Mouse (Mus musculus) brain, embryonic 18.5 days (tissue): ENCODE results near the gene Ewsr1.

ENCODE experiments used
- DNase-seq: peaks from one replicate; pipeline ENCODE4 v3.0.0-alpha.2; 2012; ENCODE audit warnings: low read depth, low spot score

The Ewsr1 gene

DNA sequence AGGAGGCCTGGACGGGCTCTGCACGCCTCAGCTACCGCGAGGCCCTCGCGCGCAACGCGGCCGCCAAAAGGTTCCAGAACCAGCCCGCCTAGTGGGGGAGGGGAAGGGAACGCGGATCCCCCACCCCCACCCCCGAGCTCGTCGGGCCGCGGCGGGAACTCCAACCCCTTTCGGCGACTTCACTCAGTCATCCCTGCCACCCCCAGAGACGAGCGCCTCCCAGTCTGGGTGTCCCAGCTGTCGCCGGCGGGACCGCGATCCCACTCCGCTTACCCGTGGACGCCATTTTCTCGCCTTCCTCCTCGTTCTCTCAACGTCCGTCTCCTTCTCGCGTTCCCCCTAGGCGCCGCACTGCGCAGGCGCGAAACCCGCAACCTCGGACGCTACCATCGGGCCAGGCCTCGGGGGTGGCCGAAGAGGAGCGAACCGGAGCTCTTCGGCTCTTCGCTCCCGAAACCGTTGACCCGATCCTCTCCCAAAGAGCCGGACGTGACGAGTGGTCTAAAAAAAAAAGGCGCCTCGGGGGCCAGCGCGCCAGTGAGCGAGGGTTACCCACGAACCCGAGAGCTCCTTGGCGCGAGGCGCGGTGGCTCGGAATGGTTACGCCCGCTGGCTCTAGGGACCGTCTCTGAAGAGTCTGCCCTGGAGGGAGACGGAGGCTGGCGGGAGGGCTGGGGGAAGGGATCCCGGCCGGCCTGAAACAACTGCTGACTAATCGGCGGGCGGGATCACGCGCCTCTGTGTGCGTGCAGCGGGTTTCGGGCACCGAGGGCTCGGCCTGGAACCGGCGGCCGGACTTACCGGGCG lies at the start of gene Ewsr1, which contains the start of gene Rhbdd3:
Ewsr1 (minus strand) TSS at position 531 of the 807 bp plus-strand sequence.
Rhbdd3 (plus strand) TSS at position 191 of the 807 bp plus-strand sequence.
- DNase-seq = peak; percentile 87

DNA sequence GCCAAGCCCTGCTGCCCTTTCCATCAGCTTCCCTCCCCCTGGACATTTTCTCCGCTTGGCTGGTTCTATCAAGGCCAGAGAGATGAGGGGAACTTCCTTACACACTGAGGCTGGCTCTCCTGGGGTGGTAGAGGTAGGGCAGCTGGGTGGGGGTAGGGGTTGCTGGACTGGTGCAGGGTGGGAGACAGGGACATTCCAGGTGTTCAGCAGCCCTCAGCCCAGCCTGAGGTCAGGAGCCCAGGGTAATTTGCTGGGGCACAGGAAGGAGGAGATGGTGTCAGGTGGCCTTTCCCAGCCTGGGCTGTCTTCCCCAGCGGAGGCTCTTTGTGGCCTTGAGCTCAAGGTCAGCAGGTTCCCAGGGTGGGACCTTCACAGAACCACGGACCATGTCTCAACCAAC lies 46.5 kb upstream of the Ewsr1 start:
- no peak for DNase-seq

DNA sequence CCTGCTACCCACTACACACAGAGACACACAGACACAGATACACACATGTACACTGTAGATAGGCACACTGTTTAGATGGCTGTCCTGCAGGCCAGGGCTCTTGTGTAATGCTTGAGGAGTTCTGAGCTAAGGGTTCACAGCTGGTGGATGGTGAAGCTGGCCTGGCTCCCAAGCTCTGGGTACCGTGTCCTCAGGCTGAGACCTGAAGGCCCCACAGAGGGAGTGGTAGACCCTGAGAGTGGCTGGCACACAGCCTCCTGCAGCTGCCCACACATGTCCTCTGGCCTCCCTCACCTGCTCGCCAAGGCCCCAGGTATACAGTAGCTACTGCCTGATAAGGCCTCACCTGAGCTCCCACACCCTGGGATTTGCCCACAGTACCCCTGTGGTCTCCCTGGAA lies 42.9 kb upstream of the Ewsr1 start:
- DNase-seq = no peak

DNA sequence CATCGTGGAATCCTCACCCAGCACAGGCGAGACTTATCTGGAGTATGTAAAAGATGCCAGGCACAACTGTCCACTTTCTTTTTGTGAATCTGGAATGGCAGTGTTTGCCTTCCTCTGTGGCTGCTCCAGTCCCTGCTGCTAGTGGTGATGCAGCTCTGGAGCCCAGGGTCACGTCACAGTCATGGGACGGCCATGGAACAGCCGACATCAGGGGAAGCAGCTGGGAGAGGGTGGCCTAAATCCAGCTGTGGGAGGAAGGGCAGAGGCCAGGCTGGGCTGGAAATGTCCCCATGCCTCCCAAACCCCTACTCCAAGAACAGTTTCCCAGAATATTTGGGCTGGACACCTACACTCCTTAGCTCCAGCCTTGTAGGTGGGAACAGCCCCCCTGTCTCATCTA lies 42.2 kb upstream of the Ewsr1 start:
- no peak for DNase-seq

DNA sequence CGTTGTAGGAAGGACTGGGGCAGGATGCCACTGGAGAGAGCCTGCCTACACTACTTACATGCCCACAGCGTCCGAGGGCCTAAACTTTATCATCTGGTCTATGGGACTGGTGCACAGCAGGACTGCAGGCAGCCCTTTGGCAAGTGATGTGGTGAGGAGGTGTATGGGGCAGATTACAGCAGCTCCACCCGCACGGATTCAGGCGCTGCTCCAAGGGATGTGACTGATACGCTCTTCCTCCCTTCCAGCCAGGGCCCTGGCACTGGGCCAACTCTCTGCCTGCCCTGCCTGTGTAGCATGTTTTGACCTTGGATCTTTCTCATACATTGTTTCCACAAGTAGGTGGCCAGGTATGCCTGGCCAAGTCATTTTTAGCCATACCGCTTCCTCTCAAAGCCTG lies 41.6 kb upstream of the Ewsr1 start:
- no peak for DNase-seq

DNA sequence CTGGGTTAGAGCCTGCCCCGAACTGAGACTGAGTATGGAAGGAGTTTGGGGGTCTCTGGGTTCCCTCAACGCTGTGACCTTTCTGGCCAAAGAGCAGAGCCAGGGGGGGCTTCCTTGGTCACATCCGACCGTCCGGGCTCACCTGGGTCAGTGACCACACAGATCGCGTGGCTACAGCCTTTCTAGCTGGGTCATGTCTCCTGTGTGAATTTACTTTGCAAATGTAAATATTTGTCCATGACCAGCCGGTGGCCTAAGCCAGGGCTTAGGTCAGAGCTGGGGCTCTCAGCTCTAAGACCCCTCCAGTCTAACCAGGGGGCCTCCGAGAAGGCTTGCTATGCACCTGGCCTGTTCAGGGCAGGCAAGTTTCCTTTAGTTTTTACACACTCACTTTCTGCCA lies 40.3 kb upstream of the Ewsr1 start:
- no peak for DNase-seq

DNA sequence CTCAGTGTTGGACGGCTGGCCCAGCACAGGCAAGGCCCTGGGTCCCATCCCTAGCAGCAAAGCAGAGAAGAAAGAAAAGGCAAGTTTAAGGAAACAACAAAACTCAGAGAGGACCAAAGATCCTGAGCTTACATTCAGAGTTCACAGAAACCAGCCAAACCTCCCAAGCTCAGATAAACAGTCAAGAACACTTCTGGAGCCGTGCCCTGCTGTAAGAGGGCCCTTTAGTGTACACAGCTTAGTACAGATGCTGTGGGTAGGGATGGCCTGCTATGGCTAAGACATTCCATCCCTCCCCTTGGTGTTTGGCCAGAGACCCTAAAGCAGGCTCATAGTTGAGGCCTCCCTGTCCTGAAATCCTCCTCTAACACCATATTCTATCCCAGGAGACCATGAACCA lies 39.6 kb upstream of the Ewsr1 start:
- DNase-seq = no peak

DNA sequence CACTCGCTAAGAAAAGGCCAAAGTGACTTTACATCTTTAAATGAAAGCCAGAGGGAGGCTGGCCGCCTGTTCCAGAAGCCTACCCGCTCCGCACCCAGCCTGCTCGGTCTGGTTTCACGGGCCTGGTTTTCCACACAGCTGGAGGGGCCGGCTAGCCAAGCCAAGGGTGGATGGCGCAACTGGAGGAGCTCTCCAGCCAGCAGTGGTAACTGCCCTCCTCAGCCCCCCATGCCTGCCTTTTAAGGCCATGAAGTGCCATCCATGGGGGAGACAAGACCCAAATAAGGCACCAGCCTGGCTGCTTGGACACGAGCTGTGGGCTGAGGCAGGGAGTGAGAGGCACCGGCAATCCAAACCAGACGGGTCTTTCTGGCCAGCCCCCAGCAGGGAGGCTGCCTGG lies 36.8 kb upstream of the Ewsr1 start:
- no peak for DNase-seq

DNA sequence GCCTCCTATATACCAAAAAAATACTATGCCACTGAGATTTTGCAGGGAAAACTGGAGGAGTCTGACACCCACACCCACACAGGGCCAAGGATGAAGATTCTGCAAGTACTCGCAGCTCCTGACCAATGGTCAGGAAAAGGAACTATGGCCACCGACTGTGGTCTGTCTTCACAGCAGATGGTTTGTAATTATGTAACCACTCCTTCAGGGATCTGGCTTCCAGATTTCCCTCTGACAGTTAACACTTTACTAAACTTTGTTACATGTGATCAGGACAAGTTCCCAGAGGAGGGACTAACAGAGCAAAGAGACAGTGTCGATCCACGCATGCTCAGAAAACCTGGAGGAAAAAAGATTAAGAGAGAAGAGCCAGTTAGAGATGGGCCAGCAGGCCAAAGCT lies 33.7 kb upstream of the Ewsr1 start:
- DNase-seq = no peak

DNA sequence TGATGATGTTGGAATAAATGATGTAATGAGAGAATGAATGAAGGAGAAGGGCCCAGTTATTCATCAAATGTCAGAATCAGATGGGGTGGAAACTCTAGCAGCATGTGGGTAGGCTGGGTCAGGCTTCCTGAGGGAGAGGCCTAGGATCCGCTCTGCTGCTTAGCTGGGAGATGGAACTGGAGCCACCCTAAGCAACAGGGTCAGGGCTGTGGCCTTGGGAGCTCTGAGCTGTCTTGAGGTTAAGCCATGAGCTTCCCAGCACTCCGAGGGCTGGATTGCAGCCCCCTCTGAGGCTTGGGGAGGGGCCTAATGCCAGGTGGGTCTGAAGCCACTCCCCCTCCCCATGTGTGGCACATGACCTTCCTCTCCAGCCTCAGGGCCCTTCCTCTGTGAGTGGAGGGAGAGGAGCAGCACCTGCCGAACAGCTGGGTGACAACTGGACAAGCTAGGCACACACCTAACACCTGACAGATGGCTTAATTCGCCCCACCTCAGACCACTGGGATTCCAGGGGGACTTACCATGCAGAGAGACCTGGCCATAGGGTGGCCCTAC lies 31.1 kb upstream of the Ewsr1 start:
- DNase-seq = no peak

DNA sequence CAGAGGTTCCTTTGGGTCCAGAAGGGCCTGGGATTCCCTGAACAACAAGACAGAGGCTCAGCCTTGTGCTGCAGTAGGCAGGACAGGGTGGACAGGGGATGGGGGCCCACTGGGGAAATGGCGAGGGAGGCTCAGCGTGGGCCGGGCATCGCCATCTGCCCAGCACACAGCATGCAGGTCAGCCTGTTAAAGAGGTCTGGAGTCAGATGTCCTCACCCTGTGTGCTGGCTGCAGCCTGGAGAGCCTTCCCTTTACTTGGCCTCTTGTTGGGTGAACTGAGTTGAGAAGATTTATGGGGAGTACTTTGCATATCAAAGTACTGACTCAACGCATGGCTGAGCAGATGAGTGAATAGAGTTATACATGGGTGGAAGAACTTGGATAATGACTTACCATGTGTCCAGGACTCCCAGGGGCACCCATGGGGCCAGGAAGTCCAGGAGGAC lies 30.0 kb upstream of the Ewsr1 start:
- DNase-seq = no peak

DNA sequence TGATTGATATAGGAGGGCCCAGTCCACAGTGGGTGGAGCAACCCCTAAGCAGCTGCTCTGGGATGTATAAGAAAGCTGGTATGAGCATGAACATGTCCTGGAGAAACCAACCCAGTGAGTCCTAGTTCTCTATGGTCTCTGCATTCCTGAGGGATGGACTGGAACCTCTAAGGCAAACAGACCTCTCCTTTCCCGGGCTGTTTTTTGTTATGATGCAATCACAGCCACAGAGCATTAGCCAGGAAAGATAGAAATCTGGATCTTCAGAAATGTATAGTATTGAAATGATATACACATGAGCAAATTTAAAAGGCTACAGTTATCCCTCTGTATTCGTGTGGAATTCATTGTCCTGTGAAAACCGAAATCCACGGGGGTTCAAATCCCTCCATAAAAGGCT lies 26.6 kb upstream of the Ewsr1 start:
- no peak for DNase-seq

DNA sequence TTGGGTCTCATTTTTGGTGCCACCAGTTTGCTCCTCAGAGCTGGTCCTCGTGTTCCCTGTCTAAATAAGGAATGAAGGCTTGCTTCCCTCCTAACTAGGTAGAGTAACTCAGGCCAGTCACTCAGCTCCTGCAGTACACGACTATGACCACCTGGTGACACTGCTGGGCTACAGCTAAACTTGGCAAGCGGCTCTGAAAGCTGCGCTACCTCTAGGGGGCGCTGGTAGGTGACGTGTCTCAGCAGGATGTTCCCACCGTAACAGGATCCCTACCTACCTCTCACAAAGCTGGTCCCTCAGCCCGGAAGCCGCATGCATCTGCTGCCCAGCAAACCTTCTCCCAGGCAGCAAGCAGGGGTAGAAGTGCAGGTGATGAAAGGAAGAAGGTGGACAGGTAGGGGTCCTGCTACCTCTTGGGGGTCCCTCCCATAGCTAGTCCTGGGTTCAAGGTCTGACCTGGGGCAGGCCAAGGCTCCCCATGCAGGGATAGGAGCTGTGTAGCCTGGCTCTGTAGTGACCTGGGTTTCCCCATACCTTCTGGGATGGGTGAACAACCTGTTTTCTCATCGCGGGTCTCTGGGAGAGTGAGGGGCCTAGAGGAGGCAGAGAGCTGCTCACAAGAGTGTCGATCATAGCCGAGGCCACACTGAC lies 16.0 kb upstream of the Ewsr1 start:
- no peak for DNase-seq

DNA sequence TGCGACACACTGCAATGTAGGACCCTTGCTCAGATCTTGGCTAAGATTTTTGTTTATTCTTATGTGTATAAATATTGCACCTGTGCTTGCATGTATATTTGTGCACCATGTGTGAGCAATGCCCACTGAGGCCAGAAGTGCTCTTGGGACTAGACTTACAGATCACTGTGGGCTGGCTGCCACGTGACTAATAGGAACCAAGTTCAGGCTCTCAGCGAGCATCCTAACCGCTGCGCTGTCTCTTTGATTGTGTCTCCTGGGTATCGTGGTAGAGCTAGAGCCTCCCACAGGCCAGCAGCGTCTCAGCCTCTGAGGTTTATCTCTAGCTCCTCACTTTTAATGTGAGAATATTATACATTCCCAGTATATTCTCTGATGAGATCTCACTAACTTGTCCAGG lies 14.6 kb upstream of the Ewsr1 start:
- DNase-seq = no peak

DNA sequence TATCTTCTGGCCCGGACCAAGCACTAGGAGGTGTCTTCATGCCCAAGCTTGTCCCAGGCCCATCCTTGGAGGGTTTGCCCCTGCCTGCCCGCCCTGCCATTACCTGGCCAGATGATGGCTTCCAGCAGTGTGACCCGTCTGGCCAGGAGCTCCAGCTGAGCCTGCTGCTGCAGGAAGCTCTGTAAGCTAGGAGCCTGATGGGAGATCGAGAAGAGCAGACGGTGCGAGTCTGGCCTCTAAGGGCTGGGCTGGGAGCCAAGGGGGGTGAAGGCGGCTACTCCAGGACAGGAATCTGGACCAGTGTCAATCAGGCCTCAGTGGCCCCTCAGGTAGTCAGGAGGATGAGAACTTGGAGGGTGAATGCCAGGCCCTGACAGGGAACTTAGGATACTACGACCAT lies 10.4 kb upstream of the Ewsr1 start:
- DNase-seq = no peak

DNA sequence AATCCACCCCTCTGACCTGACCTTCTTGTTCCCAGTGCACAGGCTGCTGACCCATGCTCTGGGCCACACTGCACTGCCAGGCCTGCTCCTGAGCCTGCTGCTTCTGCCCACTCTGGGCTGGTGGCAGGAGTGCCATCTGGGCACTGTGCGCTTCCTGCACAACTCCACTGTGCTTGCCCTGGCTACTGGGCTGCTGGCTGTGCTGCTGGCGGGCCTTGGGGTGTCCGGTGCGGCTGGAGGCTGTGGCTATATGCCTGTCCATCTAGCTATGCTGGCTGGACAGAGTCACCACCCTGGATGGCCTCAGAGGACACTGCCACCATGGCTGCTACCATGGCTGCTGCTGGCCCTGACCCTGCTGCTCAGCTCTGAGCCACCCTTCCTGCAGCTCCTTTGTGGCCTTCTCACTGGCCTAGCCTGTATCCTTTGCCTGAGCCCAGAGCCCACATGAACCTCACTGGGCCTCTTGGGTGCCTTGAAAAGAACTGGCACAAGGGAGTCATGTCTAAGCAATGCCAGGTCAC lies 5.0 kb upstream of the Ewsr1 start:
- DNase-seq = no peak

DNA sequence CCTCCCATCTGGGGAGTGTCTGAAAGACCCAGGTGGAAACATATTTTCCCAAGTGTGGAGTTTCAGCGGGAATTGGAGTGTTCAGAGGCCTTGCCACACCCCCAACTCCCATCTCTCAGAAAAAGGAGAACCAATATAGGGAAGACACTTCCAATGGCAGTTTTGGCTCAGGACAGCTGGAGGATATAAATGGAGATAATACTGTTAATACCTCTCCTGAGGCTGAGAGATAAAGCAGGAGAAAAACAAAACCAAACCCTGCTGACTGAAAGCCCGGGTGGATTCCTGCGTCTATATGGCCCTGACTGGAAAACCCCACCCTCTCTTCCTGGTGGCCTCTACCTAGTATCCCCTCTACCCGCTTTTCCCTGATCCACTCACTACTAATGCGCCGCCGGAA lies 3.3 kb upstream of the Ewsr1 start:
- DNase-seq = no peak

DNA sequence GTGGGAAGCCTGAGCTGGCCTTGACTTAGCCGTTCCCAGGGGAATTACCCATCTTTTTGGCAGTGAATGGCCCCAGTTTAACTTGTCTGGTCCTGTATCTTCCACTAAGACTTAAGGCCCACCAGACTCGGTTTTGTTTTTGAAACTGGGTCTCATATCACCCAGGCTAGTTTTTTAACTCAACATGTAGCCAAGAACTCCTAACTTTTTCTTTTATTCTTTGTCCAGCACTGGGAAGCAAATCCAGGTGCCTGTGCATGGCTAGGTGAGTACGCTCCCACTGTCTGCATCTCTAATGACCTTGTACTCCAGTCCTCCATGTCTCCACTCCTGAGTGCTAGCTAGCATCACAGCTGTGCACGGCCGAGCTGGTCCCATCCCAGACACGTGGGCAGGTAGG lies 2.6 kb upstream of the Ewsr1 start:
- DNase-seq = no peak

DNA sequence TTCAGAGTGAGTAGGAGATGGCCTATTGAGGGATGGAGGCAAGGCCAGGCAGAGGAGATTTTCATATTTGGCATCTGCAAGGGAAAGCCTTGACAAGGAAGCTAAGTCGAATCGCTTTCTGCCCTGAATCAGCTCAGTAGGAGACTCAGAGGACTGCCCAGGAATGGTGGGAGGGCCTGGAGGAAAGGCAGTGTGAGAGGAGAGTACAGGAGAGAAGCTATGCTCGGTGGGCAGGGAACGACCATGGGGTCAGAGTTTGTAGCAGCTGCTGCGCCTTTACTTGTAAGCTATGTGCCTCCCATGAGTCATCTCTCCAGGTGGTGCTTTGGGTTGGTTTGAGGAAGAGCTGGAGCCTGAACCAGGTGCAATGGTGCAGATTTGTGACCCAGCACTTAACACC lies 1.7 kb upstream of the Ewsr1 start:
- no peak for DNase-seq

DNA sequence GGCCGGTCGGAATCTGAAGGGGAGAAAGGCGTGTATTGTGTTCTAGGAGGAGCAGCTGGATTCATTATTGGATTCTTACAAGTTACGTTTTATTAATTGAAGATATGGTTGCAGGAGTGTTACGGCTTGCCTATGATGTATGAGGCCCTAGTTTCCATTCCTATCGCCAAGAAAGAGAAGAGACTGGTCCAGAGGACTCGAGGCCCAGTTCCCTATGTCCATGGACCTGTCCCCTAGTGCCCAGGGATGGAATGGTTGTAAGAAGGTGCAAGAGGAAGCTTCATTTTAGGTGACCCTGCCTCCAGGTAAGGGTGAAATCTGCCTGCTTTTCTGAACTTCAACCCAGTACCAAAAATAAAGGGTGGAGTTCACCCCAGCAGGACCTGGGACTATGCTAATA lies 1.2 kb upstream of the Ewsr1 start:
- DNase-seq = no peak

DNA sequence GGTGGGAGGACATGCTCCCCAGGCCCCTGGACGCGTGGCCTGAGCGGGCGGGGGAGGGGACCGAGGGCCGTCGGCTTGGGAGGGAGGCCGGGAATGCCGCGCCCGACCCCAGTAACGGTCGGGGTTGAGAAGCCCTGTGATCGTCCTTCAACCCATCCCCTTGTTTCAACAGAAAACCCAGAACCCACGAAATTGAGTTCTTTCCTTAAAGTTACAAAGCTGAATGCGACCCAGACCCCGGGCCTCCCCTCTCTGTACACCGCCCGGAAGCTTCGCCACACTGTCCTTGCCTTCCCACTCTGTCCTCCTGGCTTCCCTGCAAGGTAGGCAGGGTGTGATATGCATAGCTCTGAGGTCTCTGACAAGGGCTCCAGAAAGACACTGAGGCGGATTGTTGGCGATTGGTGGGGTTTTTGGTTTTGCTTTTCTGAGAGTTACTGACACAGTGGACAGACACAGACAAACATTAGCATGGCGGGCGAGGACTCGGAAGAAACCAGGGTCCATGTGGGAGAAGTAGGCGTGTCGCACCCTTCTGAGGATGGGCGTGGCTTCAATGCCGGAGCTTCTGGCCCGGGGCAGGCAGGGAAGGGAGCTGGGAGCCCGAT lies 614 bp upstream of the Ewsr1 start:
- no peak for DNase-seq

DNA sequence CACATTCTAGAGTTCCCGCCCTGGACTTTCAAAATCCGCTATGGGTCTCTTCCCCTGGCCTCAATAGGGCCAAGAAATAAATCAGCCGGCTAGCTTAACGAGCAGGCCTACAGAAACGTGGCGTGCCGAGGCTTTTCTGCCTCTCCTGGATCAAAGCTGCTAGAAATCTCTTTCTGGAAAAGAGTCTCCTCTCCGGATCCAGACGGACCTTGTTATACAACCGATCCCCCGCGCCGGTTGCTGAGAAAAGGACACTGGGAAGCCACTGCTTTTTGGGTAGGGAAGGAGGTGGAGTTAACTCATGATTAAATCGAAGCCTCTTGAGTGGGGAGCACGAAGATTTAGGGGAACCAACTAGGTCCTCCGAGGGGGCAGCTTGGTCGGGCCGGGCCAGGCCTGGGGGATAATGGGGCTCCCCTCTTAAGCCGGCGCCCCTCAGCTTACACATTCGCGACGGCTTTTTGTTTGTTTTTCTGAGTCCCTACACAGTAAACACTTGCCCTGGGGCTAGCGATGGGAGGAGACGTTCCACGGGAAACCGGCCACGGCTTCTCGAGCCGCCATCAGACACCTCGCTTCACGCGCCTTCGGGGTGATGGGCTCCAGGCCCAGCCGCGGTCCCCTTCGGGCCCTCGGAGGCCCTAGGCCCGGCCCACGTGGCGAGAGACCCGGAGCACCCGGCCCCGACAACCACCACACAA lies 881 bp downstream of the Ewsr1 start:
- no peak for DNase-seq
